Mouse (Mus musculus) heart, postnatal 10 days (tissue): ENCODE data around the gene Abr. TPM values are rescaled to one million over a fixed set of nuclear protein-coding genes. Genes with fewer than 3 reads are reported as not detected.

Experiments used
- DNase-seq, 2 experiments: peaks; one replicate each; pipeline ENCODE4 v3.0.0; 2021
- intact Hi-C: fragments of 180-260 bp; cut with DNase I; formaldehyde crosslinking; loops from one replicate; pipeline ENCODE4 v1.15.1; 2025
- total RNA-seq, 2 experiments: library from RNA; stranded (reverse); gene quantifications; 2 replicates each; pipeline ENCODE4 v1.2.3; 2021

Abr gene
- total RNA-seq, 2 experiments from 2014 or later: 33.9 to 41.2 TPM

DNA sequence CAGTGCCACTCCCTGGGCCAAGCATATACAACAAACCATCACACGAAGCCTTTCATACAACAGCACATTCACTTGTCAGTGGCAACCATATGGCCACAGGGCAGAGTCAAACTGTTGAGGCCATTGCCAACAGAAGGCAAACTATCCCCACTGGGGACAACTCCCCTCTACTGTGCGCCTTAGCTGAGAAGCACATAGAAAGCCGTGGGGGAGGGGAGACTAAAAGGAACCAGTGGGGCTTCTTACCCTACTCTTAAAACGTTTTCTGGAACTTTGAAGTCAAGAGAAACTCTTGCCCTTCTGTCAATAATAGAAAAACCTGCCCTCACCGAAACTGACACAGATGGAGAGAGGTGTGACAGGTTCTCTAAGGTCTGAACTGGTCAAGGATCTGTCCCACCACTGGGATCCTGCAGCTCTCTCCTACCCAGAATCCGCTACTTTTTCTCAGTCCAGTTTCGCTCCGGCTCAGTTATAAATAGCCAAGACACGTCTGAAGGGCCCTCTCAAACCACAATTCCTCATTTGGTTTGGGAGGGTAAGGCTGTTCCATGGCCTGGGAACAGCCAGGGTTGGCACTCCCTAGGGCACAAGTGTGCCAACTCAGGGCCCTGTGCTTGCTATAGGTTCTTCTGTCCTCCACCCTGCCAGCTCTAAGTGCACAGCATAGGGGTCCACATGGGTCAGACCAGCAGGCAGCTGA is 124.9 kb downstream of the Abr start:
- intact Hi-C loops: loop anchor here (1.0 kb wide), 1 partner anchor 41 kb away; no protein-coding TSS in a partner anchor
- peak; percentile 39 to 43 for DNase-seq

DNA sequence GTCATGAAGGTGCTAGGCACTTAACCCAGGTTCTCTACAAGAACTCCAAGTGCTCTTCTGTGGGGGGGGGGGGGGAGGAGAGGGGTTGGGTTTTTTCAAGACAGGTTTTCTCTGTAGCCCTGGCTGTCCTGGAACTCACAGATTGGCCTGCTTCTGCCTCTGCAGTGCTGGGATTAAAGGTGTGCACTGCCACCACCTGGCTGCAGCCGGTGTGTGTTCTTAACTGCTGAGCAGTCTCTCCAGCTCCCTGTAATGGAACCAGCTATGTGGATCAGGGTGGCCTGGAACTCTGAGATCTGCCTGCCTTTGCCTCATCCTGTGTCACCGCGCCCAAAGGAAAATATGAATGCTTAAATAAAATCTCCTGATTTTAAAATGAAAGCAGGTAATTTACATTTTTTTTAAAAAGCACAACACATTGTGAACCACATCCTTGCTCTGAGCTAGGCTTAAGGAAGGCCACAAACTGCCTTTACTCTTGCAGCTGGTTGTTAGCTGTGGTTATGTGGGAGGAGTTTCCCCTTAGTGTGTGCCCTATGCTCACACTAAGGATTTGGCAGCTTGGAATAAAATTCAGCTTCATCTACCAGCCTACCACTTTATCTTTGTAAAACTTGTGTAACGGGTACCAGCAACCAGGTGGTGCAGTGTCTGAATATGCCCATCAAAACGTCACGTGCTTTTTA is 125.9 kb downstream of the Abr start:
- peak; percentile 56 to 58 for DNase-seq
- intact Hi-C loops: no loop called here

DNA sequence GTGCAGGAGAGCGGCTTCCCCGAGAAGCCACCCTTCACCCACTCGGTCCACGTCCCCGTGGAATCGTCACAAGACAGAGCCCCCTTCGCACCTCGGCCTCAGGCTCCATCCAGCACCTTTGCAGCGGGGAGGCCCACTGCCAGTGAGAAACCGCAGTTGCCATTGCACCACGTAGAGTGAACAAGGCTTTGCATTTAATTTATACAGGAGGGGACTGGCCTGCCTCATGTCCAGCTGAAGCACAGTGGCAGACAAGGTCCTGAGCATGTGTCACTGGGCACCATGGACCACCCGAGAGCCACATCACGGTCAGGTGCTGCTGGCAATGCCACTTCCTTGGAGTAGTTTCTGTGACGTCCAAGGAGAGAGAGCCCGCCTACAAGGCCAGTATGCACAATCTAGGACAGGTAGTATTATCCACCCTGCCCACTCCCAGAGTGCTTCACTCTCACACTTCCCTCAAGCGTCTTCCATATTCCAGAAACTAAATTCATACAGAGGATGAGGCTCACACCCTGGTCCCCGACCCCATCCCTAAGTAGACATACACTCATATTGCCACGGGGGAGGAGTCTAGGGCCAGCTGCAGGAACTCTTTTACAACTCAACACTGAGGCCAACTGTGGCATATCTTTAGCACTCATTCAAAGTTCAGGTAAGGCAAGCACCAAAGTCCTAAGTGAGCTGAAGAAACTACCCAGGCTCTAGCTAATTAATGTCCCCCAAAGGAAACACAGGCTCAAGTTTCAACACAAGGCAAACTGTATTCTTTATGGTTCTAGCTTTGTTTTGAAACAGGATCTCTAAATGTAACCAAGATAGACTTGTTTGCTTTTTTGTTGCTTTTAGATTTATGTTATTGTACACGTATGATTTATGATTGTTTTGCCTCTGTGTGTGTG is 126.7 kb downstream of the Abr start:
- DNase-seq: peak in 1 of 2 experiments; percentile 51
- intact Hi-C loops: no loop called here

DNA sequence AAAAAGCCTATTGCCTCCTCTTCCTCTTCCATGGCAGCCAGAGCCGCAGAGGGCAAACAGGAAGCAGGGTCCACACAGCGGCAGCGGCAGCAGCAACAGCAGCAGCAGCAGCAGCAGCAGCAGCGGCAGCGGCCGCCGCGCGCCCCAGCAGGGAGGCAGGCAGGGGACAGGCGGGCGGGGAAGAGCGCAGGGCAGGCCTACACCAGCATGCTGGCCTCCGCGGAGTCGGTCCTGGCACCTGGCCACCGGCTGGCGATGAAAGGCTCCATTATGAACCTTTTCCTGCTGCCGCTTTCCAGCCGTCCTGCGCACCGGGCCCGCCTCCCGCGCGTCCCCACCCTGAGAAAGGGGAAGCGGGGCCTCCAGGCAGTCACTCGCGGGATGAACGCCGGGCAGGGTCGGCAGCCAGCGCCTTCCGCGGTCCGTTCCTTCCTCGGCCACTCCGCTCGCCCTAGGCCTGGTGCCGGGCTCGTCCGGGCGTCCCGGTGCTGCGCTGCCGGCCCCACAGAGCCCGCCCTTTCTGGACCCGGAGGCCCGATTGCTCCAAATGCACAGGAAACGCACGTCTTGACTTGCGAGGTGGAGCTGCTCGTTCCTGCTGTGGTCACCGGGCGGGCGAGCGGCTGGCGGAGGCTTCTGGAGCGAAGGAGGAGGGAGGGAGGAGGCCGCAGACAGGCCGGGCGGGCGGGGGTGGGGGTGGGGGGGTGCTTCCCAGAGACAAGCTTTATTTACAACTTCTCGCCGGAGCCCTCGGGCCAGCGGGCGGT is 127.6 kb downstream of the Abr start:
- DNase-seq: peak; percentile 90
- intact Hi-C loops: loop anchor here (5.0 kb wide), 1 partner anchor 77 kb away; no protein-coding TSS in a partner anchor

DNA sequence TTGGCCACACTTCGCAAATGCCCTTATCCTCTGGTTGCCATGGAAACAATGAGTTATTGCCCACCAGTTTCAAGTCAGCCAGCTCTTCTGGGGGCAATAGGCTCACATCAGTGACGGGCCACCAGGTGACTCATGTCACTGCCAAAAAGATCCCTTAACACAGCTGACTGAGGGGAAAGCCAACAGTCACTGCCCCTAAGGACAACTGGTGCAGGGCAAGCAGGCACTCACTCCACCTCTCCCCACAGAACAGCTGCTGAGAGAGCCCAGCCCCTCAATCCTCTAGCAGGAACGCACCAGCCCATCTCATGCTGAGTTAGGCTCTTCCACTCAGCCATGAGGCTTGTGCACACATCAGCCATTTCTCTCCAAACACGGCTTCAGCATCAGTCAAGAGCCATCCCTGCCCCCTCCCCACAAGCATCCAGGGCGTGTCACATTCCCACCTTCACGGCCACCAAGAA is 128.3 kb downstream of the Abr start:
- peak in 1 of 2 experiments; percentile 47 for DNase-seq

DNA sequence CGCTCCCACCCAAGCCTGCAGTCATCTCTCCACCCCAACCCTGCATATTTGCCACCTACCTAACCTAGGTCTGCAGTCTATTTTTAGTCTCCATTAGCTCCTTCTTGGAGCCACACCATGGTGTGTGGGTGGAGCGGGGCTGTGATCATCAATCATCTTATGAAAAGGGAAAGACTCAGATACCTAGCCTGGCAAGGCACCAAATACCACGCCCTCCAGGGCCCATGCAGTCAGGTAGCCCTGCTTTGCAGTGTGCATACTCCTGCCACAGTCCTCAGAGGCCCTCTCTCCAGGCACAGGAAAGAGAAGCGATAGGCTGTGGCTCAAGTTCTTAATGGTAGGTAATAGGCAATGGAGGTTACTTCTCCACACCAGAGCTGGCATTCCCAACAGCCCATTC is 128.9 kb downstream of the Abr start:
- intact Hi-C loops: loop anchor here (5.0 kb wide), 1 partner anchor 76 kb away; no protein-coding TSS in a partner anchor

More for the DNA sequence above, 128.3 kb downstream of the Abr start:
- intact Hi-C loops: loop anchor here (5.0 kb wide), 1 partner anchor 77 kb away; no protein-coding TSS in a partner anchor

DNA sequence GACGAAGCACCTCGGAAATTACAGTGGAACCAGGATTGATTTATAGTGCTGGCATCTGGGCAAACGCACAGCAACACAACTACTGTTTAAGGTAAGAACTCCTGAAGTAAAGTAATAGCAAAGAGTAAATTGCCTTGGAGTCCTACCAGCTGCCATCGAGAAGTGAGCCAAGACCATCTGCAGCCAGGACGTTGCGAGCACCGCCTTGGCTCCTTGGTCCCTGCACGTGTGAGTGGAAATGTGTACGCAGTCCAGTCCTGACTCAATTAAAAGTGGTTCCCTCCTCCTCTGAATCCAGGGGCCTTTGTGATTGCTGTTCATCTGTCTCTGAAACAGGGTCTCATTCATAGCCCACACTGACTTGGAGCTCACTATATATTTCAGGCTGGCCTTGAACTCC is 130.3 kb downstream of the Abr start:
- intact Hi-C loops: loop anchor here (5.0 kb wide), 1 partner anchor 75 kb away; no protein-coding TSS in a partner anchor

More for the DNA sequence above, 128.9 kb downstream of the Abr start:
- no peak for DNase-seq

DNA sequence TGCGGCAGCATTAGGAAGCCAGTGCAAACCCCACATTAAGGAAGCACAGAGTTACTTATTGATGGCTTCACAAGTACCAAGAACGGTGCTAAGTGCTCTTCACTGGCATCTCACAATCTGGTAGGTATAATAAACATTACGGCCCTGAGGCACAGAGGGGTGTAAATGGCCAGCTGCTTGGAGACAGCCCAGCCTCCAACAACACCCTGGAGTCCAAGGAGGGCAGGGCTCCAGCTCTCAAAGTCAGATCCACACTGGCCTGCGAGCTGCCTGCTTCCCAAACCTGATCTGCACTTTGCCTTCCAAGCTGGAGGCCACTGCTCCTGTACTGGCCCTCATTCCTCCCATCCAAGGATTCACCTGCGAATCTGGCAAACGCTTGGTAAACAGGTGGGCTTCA is 132.7 kb downstream of the Abr start:
- intact Hi-C loops: no loop called here
- no peak for DNase-seq

More for the DNA sequence above, 130.3 kb downstream of the Abr start:
- no peak for DNase-seq

DNA sequence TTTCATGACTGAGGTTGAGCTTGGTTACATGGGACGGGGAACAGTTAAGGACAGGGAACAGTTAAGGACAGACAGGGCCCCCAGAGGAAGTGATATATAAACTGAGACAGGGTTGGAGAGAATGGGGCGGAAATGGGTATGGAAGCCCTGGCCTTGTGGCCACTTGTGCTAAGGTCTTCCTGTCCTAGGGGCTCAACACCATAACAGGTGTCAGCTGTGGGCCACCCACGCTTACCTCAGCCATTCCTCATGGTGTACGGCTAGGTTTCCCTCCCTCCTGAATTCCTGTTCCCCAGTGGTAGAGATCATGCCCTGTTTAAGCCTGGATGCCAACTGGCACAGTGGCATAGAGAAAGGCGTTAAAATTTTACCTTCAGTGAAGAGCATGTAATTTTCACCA is 135.1 kb downstream of the Abr start:
- intact Hi-C loops: no loop called here
- DNase-seq: no peak

DNA sequence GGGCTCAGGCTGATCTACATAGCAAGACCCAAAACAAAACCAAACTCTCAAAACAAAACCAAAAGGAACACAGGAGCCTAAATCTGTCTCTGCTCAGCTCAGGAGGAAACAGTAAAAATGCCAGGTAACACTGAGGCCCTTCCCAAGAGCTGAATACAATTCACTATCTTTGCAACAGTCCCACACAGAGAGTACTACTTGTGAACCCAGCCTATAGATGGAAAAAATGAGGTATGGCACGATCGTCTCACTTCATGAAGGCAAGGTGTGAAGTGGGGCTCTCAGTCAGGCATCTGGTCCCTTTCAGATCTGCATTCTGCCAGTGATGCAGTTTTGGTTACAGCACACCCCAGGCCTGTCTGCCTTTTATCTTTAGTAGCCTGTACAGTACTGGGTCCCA is 138.1 kb downstream of the Abr start:
- intact Hi-C loops: no loop called here
- DNase-seq: no peak

DNA sequence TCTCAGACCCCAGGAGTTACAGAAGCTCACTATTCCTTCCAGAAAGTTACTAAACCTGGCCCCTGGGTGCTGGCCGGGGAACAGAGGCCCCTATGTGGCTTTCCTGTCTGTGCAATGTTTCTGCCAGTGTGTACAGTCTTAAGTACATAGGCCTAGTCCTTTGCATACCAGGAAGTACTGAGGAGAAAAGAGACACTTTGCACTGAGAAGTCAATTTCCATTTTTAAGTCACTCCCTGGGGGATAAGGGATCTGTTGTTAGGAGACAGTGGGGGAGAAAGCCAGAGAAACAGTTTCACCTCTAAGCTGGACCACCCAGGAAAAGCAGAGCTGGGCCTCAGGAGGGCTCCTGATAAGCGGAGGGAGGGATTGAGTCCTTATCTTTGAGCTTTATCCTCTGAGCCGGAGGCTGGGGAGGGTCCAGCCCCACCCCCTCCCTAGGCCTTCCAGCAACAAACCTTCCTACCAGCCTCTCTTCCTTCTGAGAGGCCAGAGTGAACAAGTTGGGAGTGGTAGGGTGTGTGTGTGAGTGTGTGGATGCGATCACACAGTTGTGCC is 138.9 kb downstream of the Abr start:
- intact Hi-C loops: no loop called here

DNA sequence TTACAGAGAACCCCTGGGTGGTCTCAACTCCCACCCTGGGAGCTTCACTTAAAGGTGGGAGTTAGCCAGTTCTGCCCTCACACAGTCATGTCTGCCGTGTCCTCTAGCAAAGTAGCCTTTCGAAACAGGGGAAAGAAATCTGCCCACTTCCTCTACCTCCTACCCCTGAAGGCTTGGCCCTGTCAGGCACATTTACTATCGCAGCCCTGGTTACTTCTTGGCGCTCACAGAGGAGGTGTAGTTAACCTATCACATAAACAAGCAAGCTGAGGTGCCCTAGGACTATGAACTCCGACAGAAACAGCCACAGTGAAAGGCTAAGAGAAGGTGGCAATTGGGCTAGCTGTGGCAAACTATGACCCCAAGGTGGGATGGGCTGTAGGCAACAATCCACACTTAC is 139.4 kb downstream of the Abr start:
- intact Hi-C loops: no loop called here
- DNase-seq: no peak

More for the DNA sequence above, 138.9 kb downstream of the Abr start:
- DNase-seq: no peak

DNA sequence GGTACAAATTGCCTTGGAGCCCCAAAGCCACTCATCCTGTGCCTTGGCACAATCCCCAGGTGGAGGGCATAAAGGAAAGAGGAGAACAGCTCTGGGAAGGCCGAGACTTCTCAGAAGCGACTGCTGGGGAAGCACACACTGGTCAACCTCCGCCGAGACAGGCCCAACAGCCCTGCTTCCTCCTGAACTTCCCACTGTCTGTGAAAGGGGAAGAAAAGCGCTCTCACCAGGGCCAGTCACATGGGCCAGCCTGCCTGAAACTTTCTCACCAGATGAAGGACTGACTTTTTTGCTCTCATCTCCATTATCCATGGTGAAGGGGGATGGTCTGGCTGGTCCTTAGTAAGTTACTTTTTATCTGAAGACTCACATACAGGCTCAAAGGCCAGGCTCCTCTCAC is 139.9 kb downstream of the Abr start:
- no peak for DNase-seq
- intact Hi-C loops: no loop called here

DNA sequence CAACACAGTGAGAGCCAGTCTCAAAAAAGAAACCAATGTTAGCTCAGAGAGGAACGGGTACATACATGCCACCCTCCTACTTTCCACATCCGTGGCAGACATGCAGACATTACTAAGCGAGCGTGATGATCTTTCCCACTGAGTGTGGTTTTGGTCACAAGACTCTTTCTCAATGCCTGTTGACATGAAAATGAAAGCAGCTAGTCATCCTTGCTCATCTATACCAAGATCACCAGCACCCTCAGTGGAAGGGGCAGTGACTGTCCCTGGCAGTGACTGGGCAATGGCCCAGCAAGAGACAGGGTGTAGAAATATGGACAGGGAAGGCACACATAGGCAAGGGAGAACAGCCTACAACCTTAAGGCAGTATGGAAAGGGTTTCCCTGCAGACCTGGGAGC is 142.4 kb downstream of the Abr start:
- intact Hi-C loops: no loop called here
- DNase-seq: no peak

DNA sequence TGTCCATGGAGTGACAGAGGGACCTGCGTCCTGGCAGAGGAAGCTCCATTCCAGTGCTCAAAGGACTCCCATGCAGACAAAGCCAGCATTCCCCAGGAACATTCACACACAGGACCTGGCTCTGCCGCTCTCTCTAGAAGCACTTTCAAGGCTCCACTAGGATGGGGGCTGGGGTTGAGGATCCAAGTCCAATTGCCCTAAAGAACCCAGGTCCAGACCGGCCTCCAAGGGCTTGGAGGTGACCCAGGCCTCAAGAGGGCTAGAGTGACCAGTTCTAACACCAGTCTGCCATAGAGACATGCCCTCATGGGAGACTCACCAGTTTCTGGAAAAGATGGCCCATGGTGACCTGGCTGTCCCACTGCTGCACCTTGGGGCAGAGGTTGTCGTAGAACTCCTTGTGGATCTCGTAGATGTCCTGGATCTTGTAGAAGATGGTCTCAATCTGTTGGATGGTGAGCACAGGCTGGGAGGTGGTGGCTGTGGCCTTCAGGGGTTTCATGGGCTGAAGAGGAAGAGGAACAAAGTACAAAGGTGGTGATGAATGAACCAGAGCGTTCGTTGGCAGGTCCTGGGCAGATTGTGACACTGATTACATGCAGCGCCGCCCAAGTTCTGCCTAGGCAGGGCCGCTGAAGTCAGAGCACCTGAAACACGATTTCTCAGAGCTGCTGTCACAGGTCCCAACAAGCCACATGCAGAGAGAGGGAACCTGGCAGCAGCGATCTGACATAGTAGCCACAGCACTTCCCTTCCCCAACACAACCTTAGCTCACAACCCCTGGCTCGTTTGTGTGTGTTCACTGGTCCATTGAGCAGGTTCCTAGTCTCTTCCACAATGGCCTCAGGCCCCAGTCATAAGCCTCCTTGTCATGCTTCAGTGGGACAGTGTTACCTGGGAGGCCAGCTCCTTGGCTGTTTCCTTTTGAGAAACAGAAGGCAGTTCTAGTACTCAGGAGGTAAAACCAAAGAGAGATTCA is 143.1 kb downstream of the Abr start:
- no peak for DNase-seq
- intact Hi-C loops: no loop called here

DNA sequence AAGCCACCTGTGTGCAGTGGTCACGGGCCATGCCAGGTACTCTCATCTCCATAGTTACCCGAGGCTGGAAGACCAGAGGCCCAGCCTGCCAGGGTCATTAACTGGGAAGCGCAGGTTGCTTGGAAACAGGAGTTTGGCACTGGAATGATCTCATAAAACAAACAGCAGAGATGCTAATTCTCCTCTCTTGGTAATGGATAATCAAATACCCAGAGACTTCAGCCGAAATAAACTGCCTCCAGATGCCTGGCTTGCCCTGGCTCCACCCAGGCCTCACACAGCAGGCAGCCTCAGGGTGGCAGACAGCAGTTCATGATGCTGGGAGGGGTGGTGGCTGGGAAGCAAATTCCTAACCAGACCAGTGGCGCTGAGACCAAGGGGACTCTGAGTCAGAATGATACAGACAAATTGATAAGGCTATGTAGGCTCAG is 145.0 kb downstream of the Abr start:
- no peak for DNase-seq
- intact Hi-C loops: no loop called here

DNA sequence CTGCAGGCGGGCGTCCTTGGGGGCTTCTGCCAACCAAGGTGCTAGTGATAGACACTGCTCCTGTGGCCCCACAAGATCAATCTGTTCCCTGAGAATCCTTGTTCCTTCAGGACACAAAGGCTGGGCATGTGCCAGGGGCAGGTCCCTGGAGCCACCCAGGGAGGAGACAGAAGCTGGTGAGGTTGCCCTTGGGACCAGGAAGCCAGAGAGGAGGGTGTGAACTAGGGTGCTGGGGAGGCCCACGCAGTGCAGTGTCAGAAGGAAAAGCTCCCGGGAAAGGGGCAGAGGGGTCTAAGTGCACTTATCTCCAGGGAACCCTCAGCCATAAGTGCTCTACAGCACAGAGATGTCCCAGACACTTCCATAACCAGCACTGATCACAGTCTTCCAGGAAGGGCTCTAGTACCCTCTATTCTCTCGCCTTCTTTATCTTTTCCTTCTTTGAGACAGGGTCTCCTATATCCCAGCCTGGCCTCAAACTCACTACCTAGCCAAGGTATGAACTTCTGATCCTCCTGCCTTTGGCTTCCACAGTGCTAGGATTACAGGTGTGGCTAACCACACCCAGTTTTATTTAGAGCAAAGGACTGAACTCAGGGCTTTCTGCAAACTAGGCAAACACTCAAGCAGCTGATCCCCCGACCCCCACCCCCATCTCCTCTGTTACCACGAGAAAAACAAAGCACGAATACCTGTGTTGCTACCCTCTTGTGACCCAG is 145.6 kb downstream of the Abr start:
- intact Hi-C loops: no loop called here
- no peak for DNase-seq

DNA sequence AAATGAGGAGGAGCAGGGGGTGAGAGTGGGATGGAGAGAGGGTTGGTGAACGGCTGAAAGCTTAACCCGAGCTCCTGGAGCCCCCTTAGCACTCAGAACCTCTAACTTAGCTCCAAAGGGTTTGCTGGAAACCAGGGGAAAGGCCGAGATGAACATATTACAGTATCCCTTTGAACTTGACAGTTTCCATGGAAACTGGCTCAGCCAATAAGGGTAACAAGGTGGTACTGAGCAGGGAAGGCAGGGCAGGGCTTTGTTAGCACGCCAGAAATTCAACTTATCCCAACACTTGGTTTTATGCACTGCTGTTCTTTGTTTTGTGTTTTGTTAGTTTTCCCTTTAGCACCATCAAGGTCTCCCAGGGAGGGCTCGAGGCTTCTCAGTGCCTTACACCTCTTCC is 149.5 kb downstream of the Abr start:
- no peak for DNase-seq
- intact Hi-C loops: no loop called here
